Mouse (Mus musculus) gastrocnemius, postnatal 25 days (tissue): ENCODE measurements at regions not wholly inside any gene's neighbourhood (a gene's known extent, or its start where the extent isn't known, plus 50 kb on each side); places are given as distances from the start of the nearest gene placed in this dataset.
A peak's percentile ranks its signal among the peaks of the same experiment; 100 is the strongest.

Experiments used
- DNase-seq: peaks from one replicate; pipeline ENCODE4 v3.0.0; 2022

DNA sequence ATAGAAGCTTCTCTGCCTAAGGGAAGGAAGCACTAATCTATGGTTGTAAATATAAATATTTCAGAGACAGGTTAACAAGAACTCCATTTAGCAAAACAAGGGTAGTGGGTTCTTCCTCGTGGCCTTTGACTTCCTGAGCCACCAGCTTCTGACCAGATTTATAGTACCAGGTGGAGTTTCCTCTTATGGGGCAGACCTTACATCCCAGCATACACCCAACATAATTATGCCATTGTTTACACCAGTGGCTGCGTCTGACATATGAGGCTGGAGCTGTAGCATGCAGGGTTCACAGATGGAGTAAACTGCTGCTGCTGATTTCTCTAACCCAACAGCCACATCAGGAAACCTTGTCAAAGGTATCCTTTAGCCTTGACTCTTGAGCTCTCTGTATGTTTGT is 75.5 kb downstream of the Trib2 start:
- no peak for DNase-seq

DNA sequence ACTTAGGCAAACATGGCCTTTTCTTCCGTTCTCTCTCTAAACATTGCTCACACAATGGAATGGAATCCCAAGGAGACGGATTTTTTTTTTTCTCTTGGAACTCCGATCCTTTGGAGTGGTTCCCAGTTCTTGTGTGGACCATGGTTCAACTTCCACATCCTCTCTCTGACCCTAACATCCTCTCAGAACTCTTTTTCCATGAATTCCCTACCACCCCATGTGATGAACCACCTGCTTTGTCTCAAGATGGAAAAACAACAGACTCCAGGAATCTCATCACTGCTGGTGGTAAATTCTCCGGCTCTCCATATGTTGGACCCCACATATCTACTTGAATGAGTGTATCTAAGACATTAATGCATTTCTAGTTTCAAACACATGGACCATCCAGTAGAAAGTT is 77.7 kb downstream of the Trib2 start:
- no peak for DNase-seq

DNA sequence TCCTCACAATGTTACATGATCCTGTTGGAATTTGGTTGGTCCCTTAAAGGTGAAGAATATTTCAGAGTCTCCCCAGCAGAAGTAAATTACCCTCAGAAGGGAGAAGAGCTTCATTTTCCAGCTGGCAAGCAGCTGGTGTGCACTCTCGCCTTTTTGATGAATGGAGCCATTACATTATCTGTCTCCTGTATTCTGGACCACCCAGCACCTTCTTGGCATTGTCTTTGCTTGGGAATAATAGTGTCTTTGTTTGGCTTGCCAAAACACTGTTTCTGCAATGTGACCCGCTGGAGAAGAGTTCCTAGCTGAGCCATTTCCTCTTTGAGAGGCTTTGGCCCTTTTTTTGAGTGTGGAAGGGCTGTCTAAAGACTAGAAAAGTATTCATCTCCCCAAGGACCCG is 85.5 kb downstream of the Trib2 start:
- peak; percentile 27 for DNase-seq

DNA sequence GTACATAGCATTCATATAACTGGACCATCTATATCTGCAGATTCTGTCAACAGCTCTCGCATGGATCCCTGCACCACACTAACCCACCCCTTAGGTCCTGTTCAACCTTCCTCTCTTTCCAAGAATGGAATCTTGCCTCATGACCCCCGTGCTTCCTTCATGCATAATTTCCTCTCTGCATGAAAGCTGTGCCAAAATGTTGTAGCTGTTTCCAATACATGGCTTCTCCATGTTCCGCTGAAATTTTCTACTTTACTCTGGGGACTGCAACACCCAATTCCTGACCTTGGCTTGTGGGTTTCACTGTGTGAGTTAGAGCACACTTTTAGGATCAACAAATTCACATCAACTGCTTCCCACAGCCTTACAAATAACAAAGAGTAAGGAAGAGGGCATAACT is 87.0 kb downstream of the Trib2 start:
- no peak for DNase-seq

DNA sequence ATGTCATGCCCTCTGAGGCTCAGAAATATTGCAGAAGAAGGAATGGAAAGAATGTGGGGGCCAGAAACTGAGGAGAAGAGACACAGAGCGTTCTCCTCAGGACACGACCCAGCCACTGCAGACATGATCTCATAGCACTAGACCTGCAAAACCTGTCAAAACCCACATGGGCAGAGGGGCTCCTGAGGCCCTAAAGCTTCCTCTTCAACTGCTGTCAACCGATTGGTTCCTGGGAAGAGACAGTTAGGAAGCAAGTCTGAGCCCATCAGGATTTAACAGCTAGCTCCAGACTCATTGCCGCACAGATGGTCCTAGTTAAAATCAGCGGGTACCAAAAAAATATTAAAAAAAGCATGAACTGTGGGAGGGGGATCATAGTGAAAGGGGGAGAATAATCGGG is 93.2 kb downstream of the Trib2 start:
- no peak for DNase-seq

DNA sequence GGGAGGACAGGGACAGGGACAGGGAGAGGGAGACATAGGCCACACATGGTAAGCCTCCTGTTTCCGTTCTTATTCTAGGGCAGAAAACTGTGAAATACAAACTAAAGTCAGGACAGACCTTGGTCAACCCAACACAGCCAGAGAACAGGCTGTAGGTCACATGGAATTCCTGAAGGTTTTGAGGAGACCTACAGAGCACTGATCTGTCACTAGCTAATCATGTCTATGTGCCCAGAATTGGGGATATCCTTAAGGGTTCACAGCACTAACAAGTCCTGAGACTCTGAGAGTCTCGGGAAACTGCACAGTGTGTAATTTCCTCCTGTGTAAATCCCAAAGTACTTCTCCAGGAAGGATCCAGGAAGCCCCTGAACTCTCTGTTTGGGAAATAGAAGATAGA is 94.6 kb downstream of the Trib2 start:
- DNase-seq = no peak

DNA sequence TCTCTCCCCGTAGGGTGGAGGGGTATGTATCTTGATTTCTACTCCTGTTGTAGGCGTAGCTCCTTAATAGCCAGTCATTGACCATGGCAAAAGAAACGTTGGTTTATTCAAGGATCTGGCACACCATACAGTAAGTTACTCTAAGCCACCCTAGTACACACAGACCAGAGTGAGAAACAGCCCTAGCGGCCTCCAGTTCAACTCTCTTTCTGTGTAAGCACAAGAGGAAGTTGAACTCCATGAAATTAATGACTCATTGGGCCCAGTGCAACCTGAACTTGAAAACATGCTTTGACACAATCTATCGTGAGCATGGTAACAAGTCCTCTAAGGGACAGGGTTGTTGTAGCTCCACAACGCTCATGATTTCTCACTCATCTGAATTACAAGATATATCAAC is 96.6 kb downstream of the Trib2 start:
- no peak for DNase-seq

DNA sequence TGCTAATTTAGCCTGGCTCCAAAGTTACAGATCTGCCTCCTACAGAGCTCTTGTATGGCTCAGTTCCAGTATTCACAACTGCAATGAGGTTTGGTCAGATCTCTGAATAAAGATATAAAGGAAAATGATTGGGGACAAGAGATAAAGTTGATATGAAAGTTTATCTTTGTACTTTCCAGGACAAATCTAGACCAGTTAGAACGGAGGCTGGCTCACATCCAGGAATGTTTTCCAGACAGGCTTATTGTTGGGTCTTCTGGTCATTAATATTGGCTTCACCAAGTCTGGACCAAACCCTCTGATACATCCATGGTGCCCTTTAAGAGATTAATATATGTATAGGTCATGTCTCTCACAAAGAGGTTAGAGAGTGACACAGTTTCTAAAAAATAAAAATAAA is 97.9 kb downstream of the Trib2 start:
- DNase-seq = no peak

DNA sequence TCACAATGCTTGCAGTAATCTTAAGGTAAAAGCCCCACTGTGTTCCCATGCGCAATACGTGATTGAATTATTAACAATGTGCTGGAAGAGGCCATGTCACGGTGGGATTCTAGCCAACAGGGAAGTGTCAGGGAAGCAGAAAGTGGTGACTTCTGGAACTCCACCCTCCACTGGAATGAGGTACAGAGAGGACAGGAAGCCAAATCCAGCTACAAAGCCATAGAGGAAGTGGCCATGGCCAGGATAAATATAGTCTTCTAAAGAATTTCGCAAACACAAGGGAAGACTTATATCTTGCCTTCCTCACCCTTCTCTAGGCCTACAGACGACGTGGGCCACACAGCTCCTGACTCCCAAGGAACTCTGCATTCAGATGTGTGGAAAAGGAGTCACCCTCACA is 98.7 kb downstream of the Trib2 start:
- peak; percentile 26 for DNase-seq

DNA sequence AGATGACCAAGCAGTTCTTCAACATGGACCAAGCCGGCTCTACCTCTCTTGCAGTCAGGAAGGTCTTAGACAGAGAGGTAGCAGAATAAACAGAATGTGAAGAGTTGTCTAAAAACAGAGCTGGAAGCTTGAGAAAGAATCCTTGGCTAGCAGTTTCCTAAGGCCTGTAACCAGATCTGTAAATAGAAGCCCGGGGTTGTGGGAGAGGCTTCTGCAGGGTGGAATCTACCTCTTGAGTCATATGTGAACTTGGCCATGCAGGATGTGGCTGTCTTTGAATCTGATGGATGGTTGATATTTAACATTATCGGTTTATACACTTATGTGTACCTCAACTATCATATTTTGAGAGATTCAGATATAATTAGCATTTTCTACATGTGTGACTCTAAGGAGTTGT is 99.4 kb downstream of the Trib2 start:
- no peak for DNase-seq

DNA sequence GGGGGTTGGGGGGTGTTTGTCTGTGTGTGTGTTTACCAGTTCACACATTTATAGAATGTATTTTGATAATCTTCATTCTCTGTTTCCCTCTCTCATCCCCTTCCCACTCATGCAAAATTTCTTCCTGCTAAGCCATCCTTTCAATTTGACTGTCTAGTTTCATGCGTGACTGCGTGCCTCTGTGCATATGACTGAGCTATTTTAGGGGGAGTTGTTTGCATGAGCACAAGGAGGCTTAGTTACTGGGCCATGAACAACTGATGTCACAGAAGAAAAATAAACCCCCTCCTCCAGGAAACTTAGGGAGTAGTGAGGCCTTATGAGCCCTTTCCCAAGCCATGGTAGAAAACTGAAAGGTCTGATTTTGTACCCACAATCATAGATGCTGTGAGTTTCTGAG is 103.1 kb downstream of the Trib2 start:
- no peak for DNase-seq

DNA sequence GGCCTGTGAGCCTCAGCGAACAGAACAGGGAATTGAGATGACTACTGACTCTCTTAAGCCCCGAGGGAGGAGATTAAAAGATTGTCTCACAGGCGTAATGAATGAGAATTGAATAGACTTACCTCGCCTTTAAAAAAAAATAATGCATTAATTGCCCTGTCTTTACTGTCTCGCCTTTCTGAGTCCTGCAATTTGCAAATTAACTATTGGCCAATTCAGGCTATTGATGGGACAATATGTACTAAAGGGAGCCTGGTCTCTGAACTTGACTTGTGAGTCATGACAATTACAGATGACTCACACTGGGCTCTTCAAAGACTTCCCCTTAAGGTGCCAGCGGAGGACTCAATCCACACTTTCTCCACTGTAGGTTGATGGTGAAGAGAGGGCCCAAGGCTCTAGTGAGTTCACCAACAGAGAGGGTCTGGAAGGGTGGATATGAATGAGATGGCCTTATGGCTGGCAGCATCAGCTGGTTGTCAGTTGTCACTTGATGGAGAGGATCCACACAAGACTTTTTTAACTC is 109.1 kb downstream of the Trib2 start:
- DNase-seq = no peak

DNA sequence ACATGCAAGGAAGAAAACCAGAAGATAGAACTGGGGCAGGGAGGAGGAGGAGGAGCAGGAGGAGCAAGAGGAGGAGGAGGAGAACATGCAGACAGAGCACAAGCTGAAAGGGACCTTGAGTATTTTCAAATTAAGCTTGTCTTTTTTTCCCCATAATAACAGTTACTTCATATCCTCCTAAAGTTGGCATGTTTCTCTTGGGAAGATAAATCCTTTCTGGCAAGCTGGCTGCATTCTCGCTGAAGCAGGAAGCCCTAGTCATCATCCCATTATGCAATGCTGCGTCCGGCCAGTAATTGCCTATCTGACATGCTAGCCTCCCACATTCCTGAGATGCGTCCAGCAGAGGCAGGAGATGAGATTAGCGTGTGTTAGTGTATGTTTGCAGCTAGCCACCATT is 112.3 kb downstream of the Trib2 start:
- peak; percentile 81 for DNase-seq

DNA sequence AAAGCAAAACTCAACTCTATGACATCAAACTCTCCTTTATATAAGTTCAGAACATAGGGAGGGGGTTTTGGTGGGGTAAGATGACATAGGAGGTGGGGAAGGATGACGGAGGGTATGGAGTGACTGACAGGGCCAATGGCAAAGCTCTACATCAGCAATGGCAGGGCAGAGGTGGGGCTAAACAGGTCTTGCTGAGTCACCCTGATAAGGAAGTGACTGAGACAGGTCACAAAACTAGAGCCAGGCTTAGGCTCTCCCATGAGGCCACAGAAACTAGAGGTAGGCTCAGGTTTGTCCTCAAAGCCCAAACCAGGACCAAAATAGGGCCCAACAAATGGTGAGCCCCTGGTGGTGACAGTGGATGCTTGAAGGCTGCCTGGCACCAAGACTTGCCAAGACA is 114.6 kb downstream of the Trib2 start:
- no peak for DNase-seq

DNA sequence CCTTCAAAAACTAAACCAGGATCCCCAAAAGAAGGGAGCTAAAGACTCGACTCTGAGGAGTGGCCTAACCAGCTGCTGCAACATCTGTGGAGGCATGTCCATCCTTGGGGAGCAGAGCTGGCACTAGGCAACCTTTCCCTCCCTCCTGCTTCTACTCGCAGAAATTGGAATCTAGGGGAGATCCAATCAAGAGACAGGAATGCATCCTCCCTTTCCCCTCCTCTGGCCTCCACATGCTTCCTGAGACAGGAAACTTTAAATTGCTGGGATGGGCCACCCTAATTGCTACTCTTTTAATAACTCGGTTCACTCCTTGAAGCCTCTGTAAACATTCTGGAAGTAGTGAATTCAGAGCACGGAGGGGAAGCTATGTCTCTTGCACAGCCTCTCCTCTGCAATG is 117.9 kb downstream of the Trib2 start:
- peak; percentile 43 for DNase-seq

DNA sequence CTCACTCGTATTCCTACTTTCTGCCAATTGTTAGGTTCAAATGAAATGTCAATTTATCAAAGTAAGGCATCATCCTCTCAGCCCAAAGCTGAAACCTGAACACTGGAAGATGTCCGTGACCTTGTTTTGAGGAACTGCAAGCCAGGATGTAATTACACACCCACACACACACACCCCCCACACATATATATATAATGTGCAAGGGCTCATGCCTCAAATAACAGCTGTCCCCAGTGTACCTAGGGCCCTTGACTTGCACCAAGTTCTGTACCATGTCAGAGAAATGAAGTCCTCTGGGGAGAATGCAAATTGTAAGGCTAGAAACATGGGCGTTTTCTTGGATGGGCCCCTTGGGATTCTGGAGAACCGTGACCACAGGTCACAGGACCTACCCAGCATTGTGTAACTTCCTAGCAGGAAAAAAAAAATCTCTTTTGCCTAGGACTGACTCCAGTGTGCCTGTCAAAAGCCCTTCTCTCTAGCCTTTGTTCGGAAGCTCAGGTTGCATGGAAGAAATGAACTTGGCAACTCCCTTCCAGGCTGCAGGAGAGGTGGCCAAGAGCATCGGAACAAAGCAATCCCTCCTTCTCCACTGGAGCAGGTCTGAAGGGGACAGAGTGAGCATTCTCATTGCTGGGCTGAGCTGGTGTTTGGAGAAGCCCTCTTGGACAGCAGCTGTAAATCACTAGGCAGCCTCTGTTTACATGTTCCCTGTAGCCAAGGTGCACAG is 118.5 kb downstream of the Trib2 start:
- peak; percentile 38 for DNase-seq

DNA sequence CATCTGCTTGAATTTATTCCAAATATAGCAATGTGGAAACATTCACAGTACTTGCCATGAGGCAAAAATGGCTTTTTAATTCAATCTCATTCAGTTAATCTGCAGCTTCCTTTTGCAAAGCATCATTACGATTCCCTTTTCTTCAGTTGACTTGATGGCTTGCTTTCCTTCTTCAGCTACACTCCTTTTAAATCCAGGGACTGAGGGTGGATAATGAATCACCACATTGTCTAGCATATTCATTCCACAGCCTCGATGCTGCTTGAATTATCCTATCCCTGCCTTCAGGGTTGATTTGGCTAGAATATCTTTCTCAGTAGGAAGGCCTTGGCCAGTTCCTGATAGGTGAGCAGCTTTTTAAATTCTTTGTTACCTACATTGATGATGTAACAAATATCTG is 128.4 kb downstream of the Trib2 start:
- no peak for DNase-seq

DNA sequence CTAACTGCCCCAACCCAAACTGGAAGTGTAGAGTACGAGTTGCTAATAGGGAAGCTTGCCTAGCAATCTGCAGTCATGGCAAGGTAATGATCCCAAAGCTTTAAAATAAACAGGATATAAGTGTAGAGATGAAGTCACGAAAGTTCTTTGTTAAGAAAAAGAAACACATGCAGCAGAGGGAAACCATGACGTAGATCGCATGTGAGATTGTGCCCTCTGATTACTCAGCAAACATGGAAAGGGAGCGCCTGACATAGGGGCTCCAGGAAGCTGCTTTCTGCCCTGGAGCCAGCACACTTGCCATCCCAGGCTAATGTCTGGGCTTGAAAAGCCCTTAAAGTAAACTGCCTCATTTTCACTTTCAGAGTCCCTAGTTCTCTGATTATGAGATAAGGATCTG is 132.4 kb downstream of the Trib2 start:
- no peak for DNase-seq

DNA sequence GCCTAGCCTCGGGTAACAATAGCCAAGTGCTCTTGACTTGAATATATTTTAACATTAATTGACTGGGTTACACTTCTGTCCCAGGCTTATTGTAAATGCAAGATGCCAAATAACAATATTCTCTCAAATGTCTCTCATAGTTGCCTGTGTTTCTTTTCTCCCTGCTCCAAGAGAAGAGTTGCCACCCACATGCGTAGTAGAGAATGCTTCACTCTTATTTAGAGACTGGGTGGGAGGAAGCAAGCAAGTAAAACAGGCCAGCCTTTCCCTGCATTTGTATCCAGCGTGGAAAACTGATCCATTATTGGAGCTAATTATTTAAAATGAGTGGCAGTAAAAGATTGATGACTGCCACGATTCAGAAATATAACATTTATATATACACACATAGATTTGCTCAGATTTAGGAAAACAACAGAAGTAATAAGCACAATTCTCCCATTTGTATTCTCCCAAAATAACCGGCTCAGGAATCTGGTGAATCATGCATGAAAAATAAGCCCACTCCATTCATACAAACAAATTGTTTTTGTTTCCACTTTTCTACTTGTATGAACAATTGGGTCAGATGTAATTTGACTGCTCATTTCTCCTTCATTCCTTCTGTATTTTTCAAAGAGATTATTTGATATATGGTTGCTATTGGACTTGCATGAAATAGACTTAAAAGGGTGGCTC is 134.9 kb downstream of the Trib2 start:
- no peak for DNase-seq

DNA sequence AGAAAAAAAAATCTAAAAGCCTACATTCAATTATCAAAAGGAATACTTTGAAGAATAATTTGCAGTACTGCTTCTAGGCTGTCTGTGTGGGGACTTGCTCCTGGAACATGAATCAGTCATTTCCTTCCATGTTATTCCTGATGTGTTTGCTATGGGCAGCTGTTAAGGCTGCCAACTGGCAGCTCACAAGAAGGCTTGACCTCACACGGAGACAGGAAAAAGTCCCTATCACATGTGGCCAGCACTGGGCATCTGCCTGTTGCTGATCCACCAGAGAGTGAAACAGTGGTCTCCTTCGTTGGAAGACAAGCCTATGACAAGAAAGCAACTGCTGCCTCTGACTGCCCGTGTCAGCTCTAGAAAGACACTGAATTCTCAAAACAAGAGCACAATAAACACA is 140.6 kb downstream of the Trib2 start:
- no peak for DNase-seq

DNA sequence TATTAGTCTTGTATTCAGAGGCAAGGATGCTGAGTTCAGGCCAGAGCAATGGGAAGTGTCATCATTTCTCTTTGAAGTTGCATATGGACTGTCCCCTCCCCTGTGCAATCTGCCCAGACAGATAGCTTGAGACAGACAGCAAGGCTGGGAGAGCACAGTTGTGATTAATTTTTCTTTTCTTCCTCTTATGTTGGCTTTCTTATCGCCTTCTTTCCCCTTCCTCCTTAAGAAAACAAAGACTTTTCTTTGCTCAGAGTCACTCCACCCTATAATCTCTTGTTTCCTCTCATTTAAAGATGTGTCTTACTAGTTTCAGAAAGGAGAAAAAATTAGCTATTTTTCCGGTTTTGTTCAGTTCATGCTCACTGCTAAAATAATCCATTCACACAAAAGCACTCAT is 157.0 kb downstream of the Trib2 start:
- DNase-seq = no peak

DNA sequence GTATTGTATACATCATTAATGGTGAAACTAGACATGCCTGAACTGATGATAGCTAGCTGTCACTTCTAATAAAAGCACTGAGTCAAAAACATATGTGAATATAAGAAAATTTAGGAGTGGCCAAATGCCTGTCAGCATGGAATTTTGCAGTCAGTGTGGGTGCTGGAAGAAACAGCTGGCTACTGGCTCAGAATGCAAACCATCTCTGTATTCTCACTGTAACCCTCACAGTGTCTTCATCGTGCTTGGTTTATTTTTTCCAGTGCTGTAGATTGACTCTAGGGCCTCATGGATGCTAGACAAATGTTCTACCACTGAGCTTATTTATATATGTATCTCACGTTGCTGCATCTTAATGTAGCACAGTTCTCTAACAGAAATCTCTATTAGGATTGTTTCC is 157.4 kb downstream of the Trib2 start:
- DNase-seq = no peak

DNA sequence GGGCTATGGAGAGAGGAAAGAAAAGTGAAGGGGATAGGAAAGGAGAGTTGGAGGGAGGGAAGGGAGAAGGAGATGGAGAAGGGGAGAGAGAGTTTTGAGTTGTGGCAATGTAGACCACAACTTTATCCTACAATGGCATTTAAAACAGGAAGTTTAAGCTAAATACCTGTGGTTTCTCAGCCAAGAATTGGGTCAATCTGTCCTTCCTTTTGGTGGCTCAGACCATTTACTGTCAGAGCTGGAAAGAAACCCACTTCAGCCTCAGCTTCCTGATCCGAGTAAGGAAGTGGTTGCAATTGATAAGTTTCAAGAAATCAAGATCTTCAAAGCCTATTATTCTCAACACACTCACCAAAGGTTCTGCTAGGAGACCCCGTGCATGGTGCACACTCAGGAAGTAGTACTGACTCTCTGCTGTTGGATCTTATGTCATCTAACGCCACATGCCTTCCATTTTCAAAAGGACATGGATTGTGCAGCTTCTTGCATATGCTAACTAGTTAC is 158.9 kb downstream of the Trib2 start:
- DNase-seq = no peak

DNA sequence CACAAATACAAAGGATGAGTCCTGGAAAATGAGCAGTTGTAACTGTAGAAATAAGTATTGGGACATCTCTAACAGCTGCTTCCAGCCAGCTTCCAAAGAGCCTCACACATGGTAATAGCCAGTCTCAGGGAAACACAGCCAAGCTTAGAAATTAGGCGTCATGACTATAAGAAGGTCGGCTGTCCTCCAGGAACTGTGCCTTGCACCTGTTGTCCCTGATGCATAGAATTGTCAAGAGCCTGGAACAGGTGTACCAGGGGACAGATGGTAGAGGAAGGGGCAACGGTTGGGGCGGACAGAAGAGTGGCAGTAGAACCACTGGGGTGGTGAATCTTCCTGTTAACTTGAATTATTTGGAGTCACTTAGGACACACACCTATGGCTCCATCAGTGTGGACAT is 162.1 kb downstream of the Trib2 start:
- DNase-seq = no peak
